Mouse (Mus musculus) lung, embryonic 16.5 days (tissue): ENCODE data around the gene Slc9a3r1. TPM values are rescaled to one million over a fixed set of nuclear protein-coding genes. Genes with fewer than 3 reads are reported as not detected.

Experiments
- ATAC-seq: fragments of 200-750 bp; cut with Nextera tagmentation; 2 replicates; pipeline ENCODE4 v1.8.0; 2017; ENCODE audit warnings: low read depth, mild to moderate bottlenecking, moderate library complexity
- H3K27ac ChIP-seq: fragments of 300-500 bp; sonication (generic); 2 replicates; pipeline ENCODE4 v1.5.1; 2014; ENCODE audit warnings: mild to moderate bottlenecking, control low read depth, low read length
- H3K27me3 ChIP-seq: fragments of 300-500 bp; sonication (generic); 2 replicates; pipeline ENCODE4 v1.6.1; 2014; ENCODE audit warnings: low read depth, low read length, mixed read lengths; ENCODE audit not compliant: control insufficient read depth, insufficient read depth
- H3K36me3 ChIP-seq: fragments of 300-500 bp; sonication (generic); 2 replicates; pipeline ENCODE4 v1.6.1; 2014; ENCODE audit warnings: low read length; ENCODE audit not compliant: control insufficient read depth, insufficient read depth
- H3K4me1 ChIP-seq: fragments of 300-500 bp; sonication (generic); replicated peaks from 2 replicates; pipeline ENCODE4 v1.6.1; 2014; ENCODE audit warnings: low read length, mixed read lengths; ENCODE audit not compliant: control insufficient read depth, insufficient read depth
- H3K4me2 ChIP-seq: fragments of 300-500 bp; sonication (generic); 2 replicates; pipeline ENCODE4 v1.6.1; 2014; ENCODE audit warnings: low read depth, low read length, control low read depth
- H3K4me3 ChIP-seq: fragments of 300-500 bp; sonication (generic); 2 replicates; pipeline ENCODE4 v1.5.1; 2014; ENCODE audit warnings: mild to moderate bottlenecking, low read length, control low read depth
- H3K9ac ChIP-seq: fragments of 300-500 bp; sonication (generic); 2 replicates; pipeline ENCODE4 v1.6.1; 2014; ENCODE audit warnings: low read length, control low read depth
- H3K9me3 ChIP-seq: fragments of 300-500 bp; sonication (generic); 2 replicates; pipeline ENCODE4 v1.6.1; 2016; ENCODE audit warnings: low read length; ENCODE audit not compliant: control insufficient read depth
- WGBS: fragments of 180-500 bp; shearing (Covaris S2); extraction: QIAGEN DNeasy Blood & Tissue Kit; methylation state at CpG from one replicate; pipeline ENCODE4 v1.1.7; 2014; 5-methylcytosine and 5-hydroxymethylcytosine counted together
- polyA plus RNA-seq: library from polyadenylated mRNA; unstranded; fragments of >200 nt; fragmentation: Nextera tagmentation; extraction: Ambion mirVana; gene quantifications from 2 replicates; pipeline ENCODE4 v1.2.1, GENCODE M21; 2015

The Slc9a3r1 gene
- polyA plus RNA-seq, 1 experiment from 2014 or later: 63.2 TPM

- Histone ChIP-seq H3K4me2 (no peak overlapping the region), H3K9me3 (no peaks in the 10 kb centered on the region), H3K9ac (no peak overlapping the region), H3K27ac (no peak overlapping the region), H3K4me1 (peaks cover 10% of the 10 kb centered on the region), H3K27me3 (peaks cover 27% of the 10 kb centered on the region), H3K36me3 (no peaks in the 10 kb centered on the region), H3K4me3 (no peak overlapping the region)
- no peak for ATAC-seq
- WGBS: 42% methylated on average over 6 of the region's 6 CpGs
Observed at GRCm38 (mm10) chr11:115150741-115151254, 12.3 kb upstream of the Slc9a3r1 start.

- Histone ChIP-seq H3K27ac (no peak overlapping the region), H3K27me3 (peaks cover 27% of the 10 kb centered on the region), H3K9me3 (no peaks in the 10 kb centered on the region), H3K4me1 (peaks cover 10% of the 10 kb centered on the region), H3K36me3 (no peaks in the 10 kb centered on the region), H3K4me2 (peak overlapping the region; percentile 64), H3K9ac (peak overlapping the region; percentile 53; the same call in 1 of the 2 replicates), H3K4me3 (peak overlapping the region; percentile 40)
- peak; percentile 67 for ATAC-seq
- WGBS: 3% methylated on average over 15 of the region's 15 CpGs
Observed at GRCm38 (mm10) chr11:115151755-115152429, 11.2 kb upstream of the Slc9a3r1 start.

- no peaks in the 10 kb centered on the region for H3K9me3 ChIP-seq
- no peaks in the 10 kb centered on the region for H3K36me3 ChIP-seq
- ATAC-seq: no peak
- no peak overlapping the region for H3K9ac ChIP-seq
- H3K4me3 ChIP-seq: no peak overlapping the region
- H3K4me1 ChIP-seq: peaks cover 14% of the 10 kb centered on the region
- H3K27me3 ChIP-seq: peaks cover 27% of the 10 kb centered on the region
- H3K4me2 ChIP-seq: no peak overlapping the region
- WGBS: 74% methylated on average over 9 of the region's 9 CpGs
- H3K27ac ChIP-seq: no peak overlapping the region
Observed at GRCm38 (mm10) chr11:115153088-115153487, 10.1 kb upstream of the Slc9a3r1 start.

- Histone ChIP-seq H3K27me3 (peaks cover 27% of the 10 kb centered on the region), H3K4me2 (peak overlapping the region; percentile 53), H3K4me3 (peak overlapping the region; percentile 46), H3K36me3 (no peaks in the 10 kb centered on the region), H3K4me1 (peaks cover 21% of the 10 kb centered on the region), H3K9ac (peak overlapping the region; percentile 43; the same call in 1 of the 2 replicates), H3K27ac (no peak overlapping the region), H3K9me3 (no peaks in the 10 kb centered on the region)
- WGBS: under 1% methylated on average over 34 of the region's 35 CpGs
- ATAC-seq: peak; percentile 74
Observed at GRCm38 (mm10) chr11:115153699-115154292, 9.3 kb upstream of the Slc9a3r1 start.

GRCm38 (mm10) chr11:115155053-115155634 lies 8.0 kb upstream of the Slc9a3r1 start:
- Histone ChIP-seq H3K4me3 (no peak overlapping the region), H3K27ac (no peak overlapping the region), H3K9me3 (no peaks in the 10 kb centered on the region), H3K9ac (no peak overlapping the region), H3K36me3 (no peaks in the 10 kb centered on the region), H3K27me3 (peaks cover 27% of the 10 kb centered on the region), H3K4me2 (no peak overlapping the region), H3K4me1 (peaks cover 21% of the 10 kb centered on the region)
- no peak for ATAC-seq
- WGBS: 2% methylated on average over 5 of the region's 5 CpGs

- H3K4me2 ChIP-seq: 0 out of 2 replicates have a peak overlapping the region, but pooled peaks have one; percentile 16
- H3K4me3 ChIP-seq: no peak overlapping the region
- H3K27me3 ChIP-seq: peaks cover 22% of the 10 kb centered on the region
- WGBS: 13% methylated on average over 12 of the region's 12 CpGs
- H3K9me3 ChIP-seq: no peaks in the 10 kb centered on the region
- peak overlapping the region; percentile 49 for H3K27ac ChIP-seq
- no peaks in the 10 kb centered on the region for H3K36me3 ChIP-seq
- no peak for ATAC-seq
- peaks cover 30% of the 10 kb centered on the region for H3K4me1 ChIP-seq
- peak overlapping the region; percentile 39; the same call in 1 of the 2 replicates for H3K9ac ChIP-seq
Observed at GRCm38 (mm10) chr11:115157933-115158719, 5.0 kb upstream of the Slc9a3r1 start.

GRCm38 (mm10) chr11:115160016-115160797 lies 2.9 kb upstream of the Slc9a3r1 start:
- H3K4me2 ChIP-seq: no peak overlapping the region
- 59% methylated on average over 11 of the region's 11 CpGs for WGBS
- H3K4me1 ChIP-seq: peaks cover 32% of the 10 kb centered on the region

GRCm38 (mm10) chr11:115160883-115161577 lies 2.1 kb upstream of the Slc9a3r1 start:
- Histone ChIP-seq H3K4me3 (no peak overlapping the region), H3K27me3 (peaks cover 12% of the 10 kb centered on the region), H3K9me3 (no peaks in the 10 kb centered on the region), H3K4me1 (peaks cover 32% of the 10 kb centered on the region), H3K9ac (no peak overlapping the region), H3K4me2 (no peak overlapping the region), H3K36me3 (no peaks in the 10 kb centered on the region), H3K27ac (no peak overlapping the region)
- ATAC-seq: no peak
- WGBS: 24% methylated on average over 10 of the region's 10 CpGs

More at GRCm38 (mm10) chr11:115160016-115160797, 2.9 kb upstream of the Slc9a3r1 start:
- Histone ChIP-seq H3K36me3 (no peaks in the 10 kb centered on the region), H3K27me3 (peaks cover 14% of the 10 kb centered on the region), H3K27ac (no peak overlapping the region), H3K4me3 (no peak overlapping the region), H3K9ac (no peak overlapping the region), H3K9me3 (no peaks in the 10 kb centered on the region)
- ATAC-seq: no peak
